Mouse (Mus musculus) thymus, adult 2 months (tissue): Measurements from ENCODE around the gene Tmem132d.

Experiments
- CTCF ChIP-seq: fragments of 200-500 bp; IDR thresholded peaks from 2 replicates; pipeline ENCODE4 v1.5.1; 2012; ENCODE audit warnings: mild to moderate bottlenecking, control low read depth, low read length, moderate library complexity, borderline replicate concordance; ENCODE audit not compliant: control insufficient read depth, poor library complexity, insufficient read depth; ENCODE audit errors: extremely low read depth
- POLR2A ChIP-seq: fragments of 200-500 bp; IDR thresholded peaks from 2 replicates; pipeline ENCODE4 v1.6.1; 2012; ENCODE audit warnings: mild to moderate bottlenecking, low read length, control low read depth, moderate library complexity; ENCODE audit not compliant: control insufficient read depth, poor library complexity, insufficient read depth; ENCODE audit errors: extremely low read depth

- TF ChIP-seq CTCF: no peak
- no peak for TF ChIP-seq POLR2A
Observed at GRCm38 (mm10) chr5:128136818-128137217, 296.1 kb downstream of the Tmem132d start.
